19 mouse cellular contexts compared by ENCODE assay signal in the genomic region with DNA sequence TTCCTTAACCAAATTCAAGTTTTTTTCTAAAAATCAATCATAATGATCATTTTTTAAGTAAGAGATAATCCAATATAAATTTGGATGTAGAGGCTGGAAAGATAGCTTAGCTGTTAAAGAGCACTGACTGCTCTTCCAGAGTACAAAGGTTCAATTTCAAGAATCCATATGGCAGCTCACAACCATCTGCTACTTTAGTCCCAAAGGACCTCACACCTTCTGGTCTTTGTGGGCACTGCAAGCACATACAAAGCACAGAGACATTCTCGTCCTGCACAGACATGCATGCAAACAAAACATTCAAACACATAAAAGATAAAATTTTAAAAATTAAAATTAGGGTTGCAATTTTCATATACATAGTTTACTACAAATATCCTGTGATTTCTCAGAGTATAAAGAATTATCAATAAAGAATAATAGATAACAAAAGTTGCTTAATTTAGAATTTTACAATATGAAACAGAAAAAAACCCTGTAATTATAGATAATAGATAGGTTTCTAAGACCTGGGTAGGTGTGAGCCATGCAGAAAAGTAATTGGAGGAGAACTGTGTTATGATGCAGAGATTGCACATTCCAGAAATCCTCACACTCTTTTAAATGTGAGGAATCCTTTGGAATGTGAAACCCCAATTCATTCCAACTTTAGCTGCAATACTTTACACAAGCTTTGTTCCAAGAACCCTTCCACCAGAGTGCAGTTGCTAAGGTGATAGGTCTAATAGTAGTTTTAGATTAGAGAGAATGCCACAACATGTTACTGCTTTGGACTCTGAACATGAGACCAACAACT.
DNase-seq lines count a peak whose midpoint lies in the region; ATAC-seq and TF ChIP-seq lines count a peak whose summit lies in the region.
"Had no signal": no experiment of that assay in that cellular context is flagged by ENCODE, and none has a peak within 500 bp of the region (broad histone marks: within the 10 kb centered on the region; RNA-seq: fewer than 3 reads in every experiment).

No protein-coding gene starts in this region.

- H3K4me2 ChIP-seq in forebrain, embryonic 12.5 days, result no peak overlapping the region
- no peak overlapping the region for H3K4me2 ChIP-seq in hindbrain, embryonic 12.5 days (replicated peaks)
- H3K4me2 ChIP-seq: stomach, embryonic 15.5 days had no signal

- H3K36me3 ChIP-seq in forebrain, embryonic 12.5 days (replicated peaks), result no peaks in the 10 kb centered on the region
- H3K36me3 ChIP-seq in hindbrain, embryonic 12.5 days, result no peaks in the 10 kb centered on the region
- H3K36me3 ChIP-seq: heart, embryonic 10.5 days; stomach, embryonic 15.5 days had no signal

- no peaks in the 10 kb centered on the region for H3K9me3 ChIP-seq in forebrain, embryonic 12.5 days
- H3K9me3 ChIP-seq in hindbrain, embryonic 12.5 days (replicated peaks), result no peaks in the 10 kb centered on the region
- H3K9me3 ChIP-seq: heart, embryonic 10.5 days; stomach, embryonic 15.5 days had no signal

- TF ChIP-seq CTCF in left cerebral cortex, adult 2 months (IDR thresholded peaks at IDR 0.05), result no peak; the same call in 1 of the 2 replicates

- no peaks in the 10 kb centered on the region for H3K4me1 ChIP-seq in forebrain, embryonic 12.5 days
- no peaks in the 10 kb centered on the region for H3K4me1 ChIP-seq in hindbrain, embryonic 12.5 days
- H3K4me1 ChIP-seq: heart, embryonic 10.5 days; stomach, embryonic 15.5 days had no signal

- peak; percentile 33 to 71 for DNase-seq in cerebellum, postnatal 14 days
- DNase-seq in cerebellum, adult 11-12 months, result no peak
- DNase-seq in left cerebral cortex, postnatal 4 days, result peak; percentile 28
- DNase-seq in left cerebral cortex, adult 2 months (ENCODE audit: extremely low spot score in 1 of 2, low spot score in 2 of 2), result no peak
- no peak for DNase-seq in natural killer cell, adult 2 months (ENCODE audit: low spot score in 2 of 2)
- DNase-seq in layer of hippocampus, adult 11-12 months (ENCODE audit: low spot score), result no peak
- DNase-seq: cerebellum, adult 18-20 months; embryo, embryonic 11 days; gastrocnemius, postnatal 36 days; heart, postnatal 14 days; lung, postnatal 10 days; right cerebral cortex, adult 18-20 months; spleen, adult 18-20 months; thymus, adult 2 months had no signal

- WGBS in forebrain, embryonic 12.5 days, result 57% methylated on average over 1 of the region's 1 CpGs
- 48% methylated on average over 1 of the region's 1 CpGs for WGBS in hindbrain, embryonic 12.5 days

- no peaks in the 10 kb centered on the region for H3K27me3 ChIP-seq in forebrain, embryonic 12.5 days
- H3K27me3 ChIP-seq in hindbrain, embryonic 12.5 days, result no peaks in the 10 kb centered on the region
- H3K27me3 ChIP-seq: stomach, embryonic 15.5 days had no signal

- no peak overlapping the region for H3K9ac ChIP-seq in forebrain, embryonic 12.5 days
- H3K9ac ChIP-seq in hindbrain, embryonic 12.5 days, result no peak overlapping the region
- H3K9ac ChIP-seq: stomach, embryonic 15.5 days had no signal

- intact Hi-C loops in left cerebral cortex, postnatal 4 days (cut with DNase I), result no loop called here
- intact Hi-C loops in left cerebral cortex, adult 2 months (cut with DNase I), result no loop called here

- ATAC-seq in forebrain, embryonic 12.5 days (ENCODE audit: low FRiP score), result peak; percentile 81; the same call in 1 of the 2 replicates
- ATAC-seq in hindbrain, embryonic 12.5 days (ENCODE audit: low FRiP score), result peak; percentile 75; the same call in 1 of the 2 replicates
- ATAC-seq: intestine, embryonic 16.5 days had no signal

- H3K27ac ChIP-seq in left cerebral cortex, adult 2 months, result no peak overlapping the region
- no peak overlapping the region for H3K27ac ChIP-seq in forebrain, embryonic 12.5 days
- H3K27ac ChIP-seq in hindbrain, embryonic 12.5 days, result no peak overlapping the region
- H3K27ac ChIP-seq: heart, embryonic 10.5 days; stomach, embryonic 15.5 days had no signal

- H3K4me3 ChIP-seq in left cerebral cortex, adult 2 months, result no peak overlapping the region
- H3K4me3 ChIP-seq in forebrain, embryonic 12.5 days (replicated peaks), result no peak overlapping the region
- no peak overlapping the region for H3K4me3 ChIP-seq in hindbrain, embryonic 12.5 days
- H3K4me3 ChIP-seq: heart, embryonic 10.5 days; stomach, embryonic 15.5 days had no signal

Comparison
In these comparisons a context has a peak if more than half of its experiments do, and no peak if none do; other contexts are left out.
1. DNase-seq: peak in cerebellum, postnatal 14 days (2 of 2) and left cerebral cortex, postnatal 4 days (single experiment); none in cerebellum, adult 11-12 months (single experiment), left cerebral cortex, adult 2 months (0 of 2), natural killer cell, adult 2 months (0 of 2) and layer of hippocampus, adult 11-12 months (single experiment).